Mouse (Mus musculus) urinary bladder, adult 2 months (tissue): Measurements from ENCODE around the gene Nphp1. TPM values are rescaled to one million over a fixed set of nuclear protein-coding genes. Genes with fewer than 3 reads are reported as not detected.

Experiments
- DNase-seq: peaks from one replicate; pipeline ENCODE4 v3.0.0; 2022; ENCODE audit warnings: low spot score
- polyA plus RNA-seq: library from polyadenylated mRNA; depleted of rRNA; stranded (reverse); fragments of >200 nt; gene quantifications from 2 replicates; pipeline ENCODE4 v1.2.3, GENCODE M21; 2012

Nphp1 gene
- polyA plus RNA-seq, 1 experiment, result 21.5 TPM

DNA sequence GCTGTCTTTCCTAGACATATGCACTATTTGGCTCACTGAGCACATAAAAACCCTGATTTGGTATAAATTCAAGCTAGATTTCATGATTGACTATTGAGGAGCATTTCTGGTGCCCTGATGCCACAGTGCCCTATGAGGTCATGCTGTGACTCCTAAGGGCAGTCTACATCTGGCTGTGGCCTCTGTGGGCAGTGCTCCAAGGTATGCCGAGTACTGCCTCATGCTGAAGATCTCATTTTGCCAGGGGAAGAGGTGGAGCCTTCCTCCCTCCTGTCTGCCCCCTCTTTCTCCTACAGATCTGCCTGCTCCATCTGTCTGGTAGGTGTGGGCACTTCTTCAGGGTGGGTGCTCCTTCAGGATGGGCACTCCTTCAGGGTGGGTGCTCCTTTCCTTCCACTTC lies 39.3 kb downstream of the Nphp1 start:
- no peak for DNase-seq

DNA sequence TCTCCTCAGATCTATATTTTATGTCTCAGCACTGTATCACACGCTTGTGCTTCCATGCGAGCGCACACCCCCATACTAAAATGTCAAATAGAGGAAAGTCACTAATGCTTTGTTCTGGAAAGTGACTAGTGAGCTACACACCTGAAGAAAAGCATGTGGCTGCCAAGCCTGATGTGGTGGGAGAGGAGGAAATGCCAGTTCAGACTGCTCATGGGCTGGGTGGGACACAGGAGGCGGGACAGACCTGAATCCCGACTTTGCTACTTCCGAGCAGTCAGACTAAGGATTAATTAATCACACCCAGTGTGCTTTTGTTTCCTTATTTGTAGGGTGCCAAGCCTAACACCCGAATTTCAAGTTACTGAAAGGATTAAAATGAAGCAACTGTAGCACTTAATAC lies 40.4 kb downstream of the Nphp1 start:
- no peak for DNase-seq

DNA sequence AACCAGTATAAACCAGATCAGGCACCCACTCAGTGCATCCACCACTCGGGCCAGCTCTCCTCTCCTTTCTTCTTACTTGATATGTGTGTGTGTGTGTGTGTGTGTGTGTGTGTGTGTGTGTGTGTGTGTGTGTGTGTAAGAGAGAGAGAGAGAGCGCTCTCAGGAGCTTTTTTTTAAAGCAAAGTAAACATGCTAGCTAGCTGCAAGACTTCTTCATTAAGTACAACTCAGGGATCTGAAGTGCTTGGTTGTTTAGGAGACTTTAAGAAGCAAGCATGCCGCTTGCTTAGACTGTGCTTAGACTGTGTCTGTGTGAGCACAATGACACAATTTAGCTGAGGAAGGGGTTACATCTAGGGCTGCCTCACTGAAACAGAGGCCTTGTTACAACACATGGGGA lies 46.1 kb downstream of the Nphp1 start:
- no peak for DNase-seq

DNA sequence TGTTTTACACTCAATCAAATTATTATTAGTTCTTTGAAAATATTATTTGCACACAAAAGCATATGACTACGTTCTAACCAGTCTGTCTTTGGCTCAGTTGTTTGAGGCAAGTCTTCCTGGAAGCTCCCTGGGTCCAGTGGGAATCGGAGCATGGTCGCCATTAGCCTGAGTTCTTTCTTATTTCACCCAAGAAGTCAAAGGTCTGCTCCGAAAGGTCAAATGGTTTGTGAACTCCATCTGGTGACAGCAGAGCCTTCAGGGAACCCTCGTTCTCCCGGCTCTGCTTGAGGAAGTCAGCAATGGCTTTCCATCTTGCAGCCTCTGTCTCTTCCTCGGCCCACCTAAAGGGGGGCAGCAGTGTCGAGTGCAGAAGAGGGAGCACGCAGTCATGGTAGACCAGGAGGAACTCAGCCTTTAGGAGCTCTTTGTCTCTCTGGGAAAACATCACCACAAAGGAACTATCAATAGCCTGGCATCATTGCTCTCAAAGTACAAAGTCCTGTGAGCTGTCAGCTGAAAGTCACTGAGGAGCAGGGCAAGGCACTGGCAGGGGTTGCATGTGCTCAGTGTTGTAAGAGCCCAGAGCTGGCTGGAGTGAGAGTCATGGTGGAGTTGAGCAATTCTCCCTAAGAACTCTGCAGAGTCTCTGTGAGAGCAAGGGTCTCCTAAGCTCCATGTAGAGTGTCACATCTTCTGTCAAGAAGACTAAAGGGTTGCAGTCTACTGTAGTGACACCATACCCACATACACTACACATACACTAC lies 47.8 kb downstream of the Nphp1 start:
- DNase-seq, result no peak

DNA sequence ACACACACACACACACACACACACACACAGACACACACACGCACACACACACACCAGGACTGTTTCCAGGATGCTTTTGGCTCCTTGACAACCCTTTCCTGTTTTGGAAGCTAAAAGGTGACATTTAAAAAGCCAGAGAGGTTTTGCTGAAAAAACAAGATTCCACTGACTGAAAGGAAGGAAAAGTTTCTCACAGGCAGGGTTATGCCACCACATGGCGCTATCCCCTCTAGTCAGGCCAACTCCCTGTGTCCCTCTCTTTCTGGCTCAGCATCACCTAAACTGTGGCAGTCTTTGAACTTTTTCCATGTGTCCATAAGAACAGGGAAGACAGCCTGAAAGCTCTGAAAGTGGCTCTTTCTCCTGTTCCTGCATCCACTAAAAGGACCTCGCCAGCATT lies 50.8 kb downstream of the Nphp1 start:
- no peak for DNase-seq

DNA sequence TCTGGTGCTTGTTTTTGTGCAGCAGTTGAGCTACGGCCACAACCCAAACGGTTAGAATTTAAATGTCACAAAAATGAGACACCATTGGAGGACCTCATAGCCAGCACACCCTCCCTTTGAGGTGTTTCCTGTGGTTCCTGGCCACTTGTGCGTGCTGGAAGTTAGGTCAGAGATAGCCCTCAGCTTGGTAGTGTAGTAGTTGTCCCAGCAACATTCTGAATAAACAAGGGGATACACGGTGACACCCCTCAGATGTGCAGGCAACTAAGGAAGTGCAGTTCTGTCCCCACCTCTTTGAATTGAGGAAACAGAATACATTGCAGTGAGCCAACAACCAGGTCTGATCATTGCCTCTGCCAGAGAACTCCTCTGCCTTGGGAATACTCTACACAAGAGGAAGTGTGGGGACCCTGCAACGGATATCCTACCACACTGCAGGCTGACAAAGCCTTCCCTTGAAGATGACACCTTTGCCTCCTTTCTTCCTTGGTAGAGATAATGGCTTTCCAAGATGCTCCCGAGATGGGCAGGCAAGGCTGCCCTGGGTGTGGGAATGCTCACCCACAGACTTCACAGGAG lies 52.0 kb downstream of the Nphp1 start:
- DNase-seq, result no peak

DNA sequence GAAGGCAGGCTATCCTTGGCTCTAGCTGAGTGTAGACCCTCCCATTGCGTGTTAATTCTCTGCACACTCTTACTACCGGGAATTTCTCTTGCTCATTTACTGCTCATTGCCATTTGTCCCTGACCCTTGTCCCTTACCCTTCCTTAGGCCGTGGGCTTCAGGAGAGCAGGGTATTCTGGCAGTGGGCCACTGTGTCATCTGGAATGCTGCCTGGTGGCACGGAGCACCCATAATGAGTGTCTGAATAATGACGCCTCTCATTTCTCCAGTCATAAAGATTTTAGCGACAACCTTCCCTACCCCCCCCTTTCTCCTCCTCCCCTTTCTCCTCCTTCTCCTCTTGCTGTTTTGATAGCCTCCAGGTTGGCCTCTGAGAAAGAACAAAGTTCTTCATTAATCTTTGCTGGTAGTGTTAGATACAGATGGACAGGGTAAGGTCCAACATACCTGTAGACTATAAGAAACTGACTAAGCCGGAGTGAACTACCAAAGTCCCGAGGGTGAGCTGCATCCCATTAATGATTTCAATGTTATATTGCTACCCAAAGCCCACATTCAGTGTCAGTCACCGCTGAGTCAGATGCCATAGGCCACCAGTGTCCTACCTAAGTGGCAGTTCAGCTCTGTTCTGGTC lies 53.1 kb downstream of the Nphp1 start:
- no peak for DNase-seq

DNA sequence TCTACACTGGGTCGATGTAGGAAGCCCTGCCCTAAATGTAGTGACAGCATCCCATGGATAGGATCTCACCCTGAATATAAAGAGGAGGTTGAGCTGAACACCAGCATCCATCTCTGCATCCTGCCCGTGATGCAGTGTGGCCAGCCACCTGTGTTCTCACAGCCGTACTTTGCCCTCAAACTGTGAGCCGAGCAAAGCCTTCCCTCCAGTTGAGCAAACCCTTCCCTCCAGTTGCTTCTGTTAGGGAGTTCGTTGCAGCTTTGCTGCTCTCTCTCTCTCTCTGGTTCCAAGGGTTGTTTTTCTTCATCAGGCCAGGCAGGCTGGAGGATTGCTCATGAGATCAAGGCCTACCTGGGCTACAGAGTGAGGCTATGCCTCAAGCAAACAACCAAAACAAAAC lies 53.8 kb downstream of the Nphp1 start:
- DNase-seq, result no peak

DNA sequence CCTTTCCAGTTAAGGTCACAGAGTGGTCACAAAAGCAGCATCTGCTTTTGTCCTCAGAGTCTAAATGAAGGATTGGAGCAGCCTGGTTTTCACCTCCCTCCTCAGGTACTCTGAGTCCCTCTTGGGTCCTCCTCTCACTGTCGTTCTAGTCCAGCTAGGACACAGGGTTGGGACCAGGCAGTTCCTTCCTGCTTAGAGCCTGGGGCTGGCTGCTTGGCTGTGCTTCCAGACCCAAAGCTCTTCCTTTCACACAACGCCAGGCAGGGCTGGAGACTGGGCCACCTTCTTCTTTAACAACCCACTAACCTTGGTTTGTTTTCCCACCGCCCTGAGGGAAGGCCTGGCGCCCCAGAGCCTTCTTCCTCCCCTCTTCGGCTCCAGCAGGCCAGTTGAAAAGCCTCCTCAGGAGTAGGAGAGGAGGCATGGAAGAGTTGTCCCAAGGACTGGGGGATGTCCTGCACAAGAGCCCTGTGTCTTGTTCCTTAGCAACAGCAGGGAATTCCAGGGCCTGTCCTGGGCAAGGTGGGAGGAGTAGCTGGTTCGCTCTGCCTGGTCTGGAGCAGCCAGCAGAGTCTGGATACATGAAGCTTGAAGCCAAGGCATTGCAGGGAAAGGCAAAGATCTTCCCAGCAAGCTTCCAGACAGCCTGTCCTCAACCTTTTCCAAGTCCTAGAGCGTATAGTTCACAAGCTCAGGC lies 58.2 kb downstream of the Nphp1 start:
- DNase-seq, result no peak

DNA sequence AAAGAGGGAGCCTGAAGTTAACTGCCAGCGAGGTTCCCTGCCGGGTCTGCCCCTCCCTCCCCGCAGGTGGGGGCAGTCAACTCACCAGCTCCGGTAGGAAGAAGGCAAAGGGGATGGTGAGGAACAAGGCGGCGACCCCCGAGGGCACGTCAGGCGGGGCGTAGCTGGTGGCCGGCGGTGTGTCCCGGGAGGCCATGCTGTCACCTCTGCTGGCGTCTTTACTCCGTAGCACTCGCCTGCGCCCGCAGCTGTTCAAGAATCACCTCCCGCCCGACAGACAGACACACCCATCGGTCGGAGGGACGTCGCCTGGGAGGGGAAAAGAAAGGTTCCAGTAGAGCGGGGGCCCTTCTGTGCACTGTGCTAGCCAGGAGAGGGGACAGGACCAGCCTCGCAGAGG lies 59.0 kb downstream of the Nphp1 start, which contains the start of gene Mall:
TSS of gene Mall (minus strand) at position 262 of the 400 bp plus-strand sequence.
- no peak for DNase-seq

DNA sequence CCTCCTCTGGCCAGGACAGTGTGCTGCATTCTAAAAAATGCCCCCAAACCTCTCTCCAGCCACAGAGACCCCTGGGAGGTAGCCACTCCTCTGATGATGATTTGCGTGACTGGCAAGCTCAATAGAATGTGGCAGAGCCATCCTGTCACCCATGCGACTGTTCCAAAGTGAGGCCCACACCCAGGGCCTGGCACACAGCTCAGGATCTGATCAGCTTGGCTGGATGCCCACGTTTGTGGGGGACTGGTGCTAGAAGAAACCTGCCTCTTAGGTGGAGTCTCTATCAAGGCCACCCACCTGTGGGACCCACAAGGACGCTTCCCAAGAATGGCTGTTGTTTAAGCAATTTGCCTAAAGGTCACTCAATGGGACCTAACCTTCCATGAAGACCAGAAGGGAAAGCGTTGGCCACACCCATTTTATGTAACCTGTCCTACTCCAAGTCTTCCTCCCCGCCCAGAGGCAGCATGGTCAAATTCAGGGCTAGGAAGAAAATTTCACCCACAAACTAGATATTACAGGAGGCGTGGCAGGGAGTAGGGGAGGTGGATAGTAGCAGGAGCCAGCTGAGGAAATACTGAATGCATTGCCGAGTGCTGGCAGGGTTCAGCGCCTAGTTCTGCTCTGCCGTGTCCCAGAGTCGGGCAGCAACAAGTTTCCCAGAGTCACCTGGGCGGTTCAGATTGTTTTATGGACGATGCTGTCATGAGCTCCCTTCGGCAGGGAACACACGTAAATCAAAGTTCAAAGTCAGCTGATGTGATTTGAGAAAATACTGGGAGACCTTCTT lies 59.8 kb downstream of the Nphp1 start:
- DNase-seq, result no peak

DNA sequence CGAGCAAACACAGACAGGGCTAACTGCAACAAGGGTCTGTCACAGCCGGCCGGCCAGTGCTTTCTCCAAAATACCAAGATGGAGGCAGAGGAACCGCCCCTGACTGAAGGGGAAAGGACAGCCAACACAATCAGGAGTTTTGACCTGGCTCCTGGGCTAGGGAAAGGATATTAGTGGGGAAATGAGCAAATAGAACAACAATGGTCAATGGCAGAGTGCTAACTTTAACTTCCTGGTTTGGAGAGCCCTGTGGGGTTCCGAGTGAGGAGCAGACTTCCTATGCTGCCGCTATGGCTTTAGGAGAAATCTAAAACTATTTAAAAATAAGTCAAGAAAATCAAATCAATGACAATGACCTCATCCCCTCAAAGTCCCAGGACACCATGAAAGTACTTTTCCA lies 60.6 kb downstream of the Nphp1 start:
- no peak for DNase-seq

DNA sequence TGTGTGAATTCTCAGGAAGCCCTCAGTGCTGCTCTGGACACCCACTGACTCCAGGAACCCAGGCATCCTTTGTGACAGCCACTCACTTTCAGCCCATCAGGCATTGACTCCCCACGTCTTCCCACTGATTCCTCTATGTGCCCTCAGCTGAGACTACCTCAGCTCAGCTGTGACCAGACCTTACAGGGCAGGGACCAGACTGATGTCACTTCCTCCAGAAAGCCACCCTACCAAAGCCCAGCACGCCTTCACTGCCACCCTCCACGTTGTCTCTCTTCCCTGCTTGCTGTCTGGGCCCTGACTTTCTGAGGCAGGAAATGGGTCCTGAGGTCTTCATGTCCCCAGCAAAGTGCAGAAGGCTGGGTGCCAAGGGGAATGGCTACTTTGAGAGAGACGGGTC lies 65.5 kb downstream of the Nphp1 start:
- no peak for DNase-seq

DNA sequence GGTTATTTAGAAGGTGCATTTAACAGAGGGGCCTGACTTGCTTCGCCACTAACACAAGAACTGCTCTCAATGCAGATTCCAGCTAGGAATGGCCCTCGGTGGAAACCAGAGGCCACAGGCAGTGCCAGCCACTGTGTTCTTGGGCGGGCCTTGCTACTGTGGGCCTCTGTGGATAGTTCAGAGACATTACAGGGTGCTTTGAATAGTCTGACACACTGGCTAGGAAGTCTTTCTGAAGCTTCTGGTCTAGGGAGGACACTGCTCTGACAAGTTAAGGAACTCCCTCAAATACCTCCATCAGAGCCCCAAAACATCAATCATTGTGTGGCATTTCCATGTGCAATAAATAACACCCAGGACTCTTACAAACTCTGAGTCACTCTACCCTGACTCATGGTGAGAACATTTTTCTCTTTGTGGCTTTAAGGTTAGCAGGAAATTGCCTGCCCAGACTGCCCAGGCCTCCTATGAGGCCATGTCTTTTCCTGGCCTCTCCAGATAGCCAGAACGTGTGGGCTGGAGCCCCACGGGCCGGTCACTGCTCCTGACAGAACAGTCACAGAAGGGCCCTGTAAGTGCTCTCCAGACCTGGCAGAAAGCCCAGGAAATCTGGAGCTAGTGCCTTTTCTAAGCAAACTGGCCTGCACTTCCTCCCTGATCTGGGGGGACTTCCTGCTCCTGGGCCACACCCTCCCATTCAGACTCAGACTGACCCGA lies 66.4 kb downstream of the Nphp1 start:
- DNase-seq, result no peak

DNA sequence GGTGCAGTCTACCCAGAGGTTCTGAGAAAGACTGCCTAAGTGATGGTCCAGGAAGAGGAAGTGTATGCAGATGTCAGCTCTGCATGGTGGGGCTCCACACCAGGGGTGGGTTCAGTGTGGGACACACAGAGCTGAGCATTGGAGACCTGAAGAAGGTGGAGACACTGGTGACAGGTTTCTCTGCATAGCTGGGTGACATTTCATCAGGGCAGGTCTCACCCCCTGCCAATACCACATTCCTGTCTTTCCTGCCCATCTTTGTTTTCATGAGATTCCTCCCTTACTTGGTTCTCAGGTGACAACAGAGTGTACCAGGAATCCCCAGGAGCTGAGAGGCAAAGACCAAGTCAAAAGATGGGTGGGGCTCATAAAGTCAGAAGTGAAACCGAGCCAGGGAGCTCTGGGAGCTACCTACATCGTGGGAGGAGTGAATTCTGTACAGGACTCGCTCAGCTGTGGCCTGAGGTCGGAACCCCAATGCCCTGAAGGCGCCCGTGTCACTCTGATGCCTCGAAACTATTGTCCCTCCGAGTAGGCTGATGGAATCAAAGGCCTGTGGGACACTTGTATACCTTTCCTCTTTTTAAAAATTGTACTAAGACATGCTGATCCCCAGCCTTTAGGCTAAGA lies 69.7 kb downstream of the Nphp1 start:
- no peak for DNase-seq

DNA sequence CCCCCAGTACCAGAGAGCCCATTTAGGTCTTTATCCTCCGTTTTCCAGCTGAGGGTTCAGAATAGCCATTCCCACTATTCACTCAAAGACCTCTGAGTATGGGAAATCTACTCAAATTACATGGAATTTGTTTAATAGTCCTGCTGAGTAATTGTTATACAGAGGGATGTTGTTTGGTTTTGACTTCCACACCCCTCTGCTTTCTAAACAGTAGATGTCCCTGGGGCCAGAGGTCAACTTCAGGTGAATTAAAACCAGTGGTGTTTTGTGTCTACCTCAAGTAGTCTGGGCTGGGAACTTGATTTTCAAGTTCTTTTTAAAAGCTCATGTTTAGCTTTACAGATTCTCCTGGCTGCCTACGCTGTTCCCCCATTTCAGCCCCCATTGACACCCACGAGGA lies 74.0 kb downstream of the Nphp1 start:
- no peak for DNase-seq

DNA sequence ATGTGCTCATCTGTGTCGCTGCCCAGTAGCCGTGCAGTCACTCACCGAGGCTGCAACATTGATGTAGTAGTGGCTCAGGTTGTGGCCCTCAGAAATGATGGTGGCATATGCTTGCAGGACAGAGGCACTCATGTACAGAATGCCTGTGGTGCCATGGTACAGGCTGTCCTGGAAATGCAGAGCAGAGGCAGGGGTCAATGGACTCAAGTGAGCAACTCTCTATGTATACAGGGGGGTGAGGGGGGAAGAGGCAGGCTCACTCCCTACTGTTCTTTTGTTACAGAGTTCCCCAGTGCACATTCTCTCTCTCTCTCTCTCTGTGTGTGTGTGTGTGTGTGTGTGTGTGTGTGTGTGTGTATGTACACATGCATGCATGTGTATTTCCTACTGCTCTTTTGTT lies 79.9 kb downstream of the Nphp1 start:
- no peak for DNase-seq

DNA sequence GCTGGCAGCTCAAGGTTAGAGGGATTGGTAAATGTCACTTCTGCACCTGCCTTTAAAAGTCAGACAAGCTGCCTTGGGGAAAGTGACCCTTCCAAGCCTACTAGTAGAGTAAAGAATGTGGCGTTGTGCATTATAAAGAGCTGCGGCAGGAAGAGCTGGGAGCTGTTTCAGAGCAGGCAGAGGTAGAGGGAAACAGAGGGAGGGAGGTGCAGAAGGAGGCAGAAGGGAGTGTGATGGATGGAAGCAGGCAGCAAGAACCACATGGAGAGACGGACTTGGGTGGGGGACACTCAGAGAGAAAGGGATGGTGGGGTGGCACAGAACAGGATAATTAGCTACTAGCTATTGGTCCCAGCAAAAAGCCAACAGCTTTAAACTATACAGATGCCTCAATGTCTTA lies 80.6 kb downstream of the Nphp1 start:
- no peak for DNase-seq

DNA sequence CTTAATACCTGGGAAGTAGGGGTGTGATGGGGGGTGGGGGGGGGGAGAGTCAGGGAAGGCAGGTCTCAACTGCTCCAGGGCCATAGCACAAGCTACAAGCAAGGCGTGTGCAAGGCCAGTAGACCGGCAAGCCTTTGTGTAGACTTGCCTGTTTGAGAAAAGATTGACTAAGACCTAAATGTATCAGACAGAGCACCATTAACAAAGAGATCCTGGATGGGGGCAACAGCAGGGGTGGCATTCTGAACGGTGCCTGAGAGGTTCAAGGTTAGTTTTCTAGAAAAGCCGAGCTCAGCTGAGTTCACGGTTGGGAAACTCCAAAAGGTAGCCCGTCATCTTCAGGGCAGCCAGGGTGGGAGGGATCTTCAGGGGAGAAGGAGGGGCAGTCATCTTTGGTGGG lies 83.4 kb downstream of the Nphp1 start:
- DNase-seq, result no peak
